Mouse (Mus musculus): ENCODE data around the gene Mycbp. TPM values are rescaled to one million over a fixed set of nuclear protein-coding genes. Genes with fewer than 3 reads are reported as not detected.

The Mycbp gene
- polyA plus RNA-seq (2012; rRNA removed): 14.9 and 23.3 TPM in 2 replicates

- TF ChIP-seq POLR2A (IDR thresholded peaks at IDR 0.05; ENCODE audit: borderline replicate concordance, insufficient read depth, low read length) (peak; percentile 69), CTCF (IDR thresholded peaks at IDR 0.05; ENCODE audit: borderline replicate concordance, insufficient read depth, low read depth, low read length) (no peak)
- Histone ChIP-seq H3K27ac (ENCODE audit: insufficient read depth, low read length) (peak within 1 kb of the TSS; percentile 63), H3K4me1 (ENCODE audit: control insufficient read depth, insufficient read depth, low read length) (no peaks in the 10 kb centered on the region; the same call in 1 of the 2 replicates), H3K4me3 (replicated peaks; ENCODE audit: insufficient read depth, low read depth, low read length) (peak within 1 kb of the TSS; percentile 98), H3K27me3 (ENCODE audit: control insufficient read depth, insufficient read depth, low read length) (no peaks in the 10 kb centered on the region)
- peak; percentile 99 for DNase-seq
- WGBS: under 1% methylated on average over 49 of the region's 49 CpGs
Observed at GRCm38 (mm10) chr4:123904333-123905125, at the start of gene Mycbp. TSS of gene Mycbp (plus strand) at chr4:123904832.

GRCm38 (mm10) chr4:123856888-123857287 is 47.7 kb upstream of the Mycbp start:
- TF ChIP-seq POLR2A (IDR thresholded peaks at IDR 0.05; ENCODE audit: borderline replicate concordance, insufficient read depth, low read length) (no peak), CTCF (IDR thresholded peaks at IDR 0.05; ENCODE audit: borderline replicate concordance, insufficient read depth, low read depth, low read length) (no peak)
- DNase-seq: no peak
- 13% methylated on average over 4 of the region's 4 CpGs for WGBS
- H3K4me3 ChIP-seq (replicated peaks; ENCODE audit: insufficient read depth, low read depth, low read length): no peak overlapping the region
- no peaks in the 10 kb centered on the region; the same call in 1 of the 2 replicates for H3K27me3 ChIP-seq (ENCODE audit: control insufficient read depth, insufficient read depth, low read length)
- no peak overlapping the region for H3K27ac ChIP-seq (ENCODE audit: insufficient read depth, low read length)
- H3K4me1 ChIP-seq (ENCODE audit: control insufficient read depth, insufficient read depth, low read length): no peaks in the 10 kb centered on the region

GRCm38 (mm10) chr4:123858090-123858489 is 46.5 kb upstream of the Mycbp start:
- no peaks in the 10 kb centered on the region for H3K4me1 ChIP-seq (ENCODE audit: control insufficient read depth, insufficient read depth, low read length)
- DNase-seq: no peak
- WGBS: 84% methylated on average over 7 of the region's 7 CpGs
- no peaks in the 10 kb centered on the region; the same call in 1 of the 2 replicates for H3K27me3 ChIP-seq (ENCODE audit: control insufficient read depth, insufficient read depth, low read length)
- TF ChIP-seq CTCF (IDR thresholded peaks at IDR 0.05; ENCODE audit: borderline replicate concordance, insufficient read depth, low read depth, low read length) (no peak), POLR2A (IDR thresholded peaks at IDR 0.05; ENCODE audit: borderline replicate concordance, insufficient read depth, low read length) (no peak)
- no peak overlapping the region for H3K4me3 ChIP-seq (replicated peaks; ENCODE audit: insufficient read depth, low read depth, low read length)
- H3K27ac ChIP-seq (ENCODE audit: insufficient read depth, low read length): no peak overlapping the region

GRCm38 (mm10) chr4:123859379-123859778 is 45.3 kb upstream of the Mycbp start, which contains the start of gene 4933427I04Rik:
TSS of gene 4933427I04Rik (plus strand) at chr4:123859679.
- no peak within 1 kb of the TSS for H3K4me3 ChIP-seq (replicated peaks; ENCODE audit: insufficient read depth, low read depth, low read length)
- H3K4me1 ChIP-seq (ENCODE audit: control insufficient read depth, insufficient read depth, low read length): no peaks in the 10 kb centered on the region
- H3K27me3 ChIP-seq (ENCODE audit: control insufficient read depth, insufficient read depth, low read length): no peaks in the 10 kb centered on the region; the same call in 1 of the 2 replicates
- H3K27ac ChIP-seq (ENCODE audit: insufficient read depth, low read length): no peak within 1 kb of the TSS
- TF ChIP-seq CTCF (IDR thresholded peaks at IDR 0.05; ENCODE audit: borderline replicate concordance, insufficient read depth, low read depth, low read length) (no peak), POLR2A (IDR thresholded peaks at IDR 0.05; ENCODE audit: borderline replicate concordance, insufficient read depth, low read length) (no peak)
- no peak for DNase-seq
- WGBS: 85% methylated on average over 3 of the region's 3 CpGs

- Histone ChIP-seq H3K27ac (ENCODE audit: insufficient read depth, low read length) (no peak overlapping the region), H3K4me1 (ENCODE audit: control insufficient read depth, insufficient read depth, low read length) (no peaks in the 10 kb centered on the region), H3K27me3 (ENCODE audit: control insufficient read depth, insufficient read depth, low read length) (no peaks in the 10 kb centered on the region; the same call in 1 of the 2 replicates), H3K4me3 (replicated peaks; ENCODE audit: insufficient read depth, low read depth, low read length) (no peak overlapping the region)
- no peak for TF ChIP-seq POLR2A (IDR thresholded peaks at IDR 0.05; ENCODE audit: borderline replicate concordance, insufficient read depth, low read length)
- TF ChIP-seq CTCF (IDR thresholded peaks at IDR 0.05; ENCODE audit: borderline replicate concordance, insufficient read depth, low read depth, low read length): no peak
- no peak for DNase-seq
- WGBS: 49% methylated on average over 2 of the region's 2 CpGs
Observed at GRCm38 (mm10) chr4:123859803-123860202, 44.8 kb upstream of the Mycbp start.

GRCm38 (mm10) chr4:123860621-123861020 is 44.0 kb upstream of the Mycbp start:
- Histone ChIP-seq H3K4me1 (ENCODE audit: control insufficient read depth, insufficient read depth, low read length) (no peaks in the 10 kb centered on the region), H3K27ac (ENCODE audit: insufficient read depth, low read length) (no peak overlapping the region), H3K4me3 (replicated peaks; ENCODE audit: insufficient read depth, low read depth, low read length) (no peak overlapping the region), H3K27me3 (ENCODE audit: control insufficient read depth, insufficient read depth, low read length) (no peaks in the 10 kb centered on the region; the same call in 1 of the 2 replicates)
- TF ChIP-seq CTCF (IDR thresholded peaks at IDR 0.05; ENCODE audit: borderline replicate concordance, insufficient read depth, low read depth, low read length): no peak
- TF ChIP-seq POLR2A (IDR thresholded peaks at IDR 0.05; ENCODE audit: borderline replicate concordance, insufficient read depth, low read length): no peak
- 78% methylated on average over 5 of the region's 5 CpGs for WGBS
- no peak for DNase-seq

- Histone ChIP-seq H3K27me3 (ENCODE audit: control insufficient read depth, insufficient read depth, low read length) (no peaks in the 10 kb centered on the region), H3K4me1 (ENCODE audit: control insufficient read depth, insufficient read depth, low read length) (no peaks in the 10 kb centered on the region), H3K4me3 (replicated peaks; ENCODE audit: insufficient read depth, low read depth, low read length) (no peak overlapping the region), H3K27ac (ENCODE audit: insufficient read depth, low read length) (no peak overlapping the region)
- no peak for TF ChIP-seq CTCF (IDR thresholded peaks at IDR 0.05; ENCODE audit: borderline replicate concordance, insufficient read depth, low read depth, low read length)
- no peak for TF ChIP-seq POLR2A (IDR thresholded peaks at IDR 0.05; ENCODE audit: borderline replicate concordance, insufficient read depth, low read length)
- DNase-seq: no peak
- WGBS: 86% methylated on average over 5 of the region's 5 CpGs
Observed at GRCm38 (mm10) chr4:123893726-123894125, 10.9 kb upstream of the Mycbp start.

- TF ChIP-seq POLR2A (IDR thresholded peaks at IDR 0.05; ENCODE audit: borderline replicate concordance, insufficient read depth, low read length) (no peak), CTCF (IDR thresholded peaks at IDR 0.05; ENCODE audit: borderline replicate concordance, insufficient read depth, low read depth, low read length) (no peak)
- Histone ChIP-seq H3K4me1 (ENCODE audit: control insufficient read depth, insufficient read depth, low read length) (no peaks in the 10 kb centered on the region), H3K4me3 (replicated peaks; ENCODE audit: insufficient read depth, low read depth, low read length) (no peak overlapping the region), H3K27me3 (ENCODE audit: control insufficient read depth, insufficient read depth, low read length) (no peaks in the 10 kb centered on the region), H3K27ac (ENCODE audit: insufficient read depth, low read length) (no peak overlapping the region)
- WGBS: 89% methylated on average over 4 of the region's 4 CpGs
- DNase-seq: no peak
Observed at GRCm38 (mm10) chr4:123894295-123894694, 10.3 kb upstream of the Mycbp start.

Data from cerebellum, adult 2 months (tissue).